Mouse (Mus musculus) CD8-positive naive resting alpha-beta T cell, adult 2 months (primary cell): Measurements from ENCODE around the gene Ccdc117.
"Not testable (repeated sequence)": the region's sequence is repeated elsewhere in the genome, so short reads cannot be mapped to it uniquely, and the experiment has no call there.

Experiments
- DNase-seq, 2 experiments: peaks; one replicate each; pipeline ENCODE4 v3.0.0; 2022; ENCODE audit warnings: low read depth in 2 of 2, low spot score in 2 of 2

Gene Ccdc117

GRCm38 (mm10) chr11:5510686-5511085 is 31.3 kb downstream of the Ccdc117 start:
- not testable (repeated sequence) for DNase-seq

GRCm38 (mm10) chr11:5510099-5510391 is 31.9 kb downstream of the Ccdc117 start:
- DNase-seq, result no peak

- no peak for DNase-seq
Measured at GRCm38 (mm10) chr11:5509215-5510098, 32.5 kb downstream of the Ccdc117 start.

- DNase-seq, result peak in 1 of 2 experiments; percentile 14
Measured at GRCm38 (mm10) chr11:5505856-5506575, 36.0 kb downstream of the Ccdc117 start.

DNA sequence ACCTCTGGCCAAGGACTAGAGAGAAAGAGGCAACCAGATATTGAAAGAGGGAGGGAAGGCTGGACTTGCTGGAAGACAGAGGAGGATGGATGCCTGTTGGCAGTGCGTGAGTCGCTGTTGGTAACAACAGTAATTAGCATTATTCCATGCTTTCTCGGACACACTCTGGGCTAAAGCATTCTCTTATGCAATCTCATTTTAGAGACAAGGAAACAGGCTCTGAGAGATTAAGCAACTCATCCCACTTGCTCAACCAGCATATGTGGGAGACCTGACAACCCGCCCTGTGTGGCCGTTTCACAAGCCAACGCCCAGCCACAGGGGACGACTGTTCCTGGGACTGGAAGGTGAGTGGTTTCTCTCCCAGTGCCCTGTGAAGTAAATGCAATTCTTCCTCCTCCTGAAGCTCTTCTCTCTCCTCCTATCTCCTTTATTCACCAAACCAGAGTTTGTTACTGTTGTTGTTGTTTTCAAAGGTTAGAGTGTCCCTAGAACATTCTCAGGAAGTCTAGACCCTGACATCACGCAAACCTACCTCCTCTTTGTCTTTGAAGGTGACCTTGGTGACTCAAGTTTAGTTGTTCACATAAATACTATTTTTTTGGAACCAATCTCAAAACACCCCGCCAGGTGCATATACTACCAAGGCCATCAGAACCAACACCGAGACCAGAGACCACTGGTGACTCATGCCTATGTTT is 39.5 kb downstream of the Ccdc117 start:
- DNase-seq, result no peak

DNA sequence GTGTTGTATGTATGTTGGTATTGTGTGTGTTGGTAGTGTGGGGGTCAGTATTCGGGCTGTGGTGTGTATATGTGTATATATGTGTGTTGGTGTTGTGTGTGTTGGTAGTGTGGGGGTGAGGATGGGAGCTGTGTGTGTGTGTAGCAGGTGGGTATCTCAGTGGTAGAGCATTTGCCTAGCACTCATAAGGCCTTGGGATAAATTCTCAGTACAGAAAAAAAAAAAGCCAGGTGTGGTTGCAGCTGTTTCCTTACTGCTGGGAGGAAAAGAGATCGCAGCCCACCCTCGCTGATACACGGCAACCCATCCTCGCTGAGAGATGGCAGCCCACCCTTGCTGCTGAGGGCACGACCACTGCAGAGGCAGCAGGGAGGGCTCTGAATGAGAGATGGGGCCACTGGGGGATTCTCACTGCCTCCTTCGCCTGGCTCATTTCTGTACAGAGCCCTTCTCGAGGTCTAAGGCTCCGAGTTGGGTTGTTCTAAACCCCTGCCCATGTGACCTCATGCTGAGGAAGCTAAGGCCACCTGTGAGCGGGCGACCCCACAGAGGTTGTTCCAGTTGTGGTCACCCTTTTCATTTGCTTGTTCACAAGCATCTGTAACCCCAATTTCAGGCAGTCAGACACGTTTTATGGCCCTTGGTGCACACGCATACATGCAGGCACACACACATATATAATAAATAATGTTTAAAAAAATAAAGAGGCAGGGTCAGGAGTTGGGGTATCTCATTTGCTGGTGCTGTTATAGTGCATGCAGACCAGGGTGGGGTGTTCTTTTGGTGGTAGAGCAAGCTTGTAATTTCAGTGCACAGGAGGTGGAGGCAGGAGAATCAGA is 40.9 kb downstream of the Ccdc117 start:
- no peak for DNase-seq

DNA sequence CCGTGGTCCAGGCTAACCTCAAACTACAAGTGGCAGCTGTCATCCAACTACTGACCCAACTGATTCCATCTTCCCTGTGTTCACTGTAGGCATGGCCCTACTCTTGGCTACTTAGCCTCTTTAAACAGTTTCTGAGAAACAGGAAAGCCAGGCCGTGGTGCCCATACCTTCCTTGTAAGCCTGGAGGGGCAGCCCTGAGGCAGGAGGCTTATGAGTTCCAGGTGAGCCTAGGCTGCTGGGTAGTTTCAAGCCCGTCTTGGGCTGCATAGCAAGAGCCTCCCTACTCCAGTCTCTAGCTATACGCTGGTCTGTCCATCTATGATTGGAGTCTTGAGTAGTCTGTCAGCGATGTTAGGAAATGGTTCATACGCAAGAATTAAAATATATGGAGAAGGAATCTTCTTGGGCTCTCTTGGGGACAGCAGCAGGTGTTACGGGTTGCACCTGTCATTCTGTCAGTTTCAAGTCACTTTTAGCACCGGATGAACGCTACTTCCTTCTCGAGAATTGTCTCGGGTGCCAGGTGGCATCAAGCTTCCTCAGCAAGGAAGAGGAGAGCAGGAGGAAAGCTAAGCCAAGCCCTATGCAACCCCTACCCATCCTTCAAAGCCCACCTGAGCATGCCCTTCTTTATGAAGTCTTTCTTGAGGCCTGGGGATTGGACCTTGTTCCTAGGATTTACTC is 41.9 kb downstream of the Ccdc117 start:
- DNase-seq, result no peak

DNA sequence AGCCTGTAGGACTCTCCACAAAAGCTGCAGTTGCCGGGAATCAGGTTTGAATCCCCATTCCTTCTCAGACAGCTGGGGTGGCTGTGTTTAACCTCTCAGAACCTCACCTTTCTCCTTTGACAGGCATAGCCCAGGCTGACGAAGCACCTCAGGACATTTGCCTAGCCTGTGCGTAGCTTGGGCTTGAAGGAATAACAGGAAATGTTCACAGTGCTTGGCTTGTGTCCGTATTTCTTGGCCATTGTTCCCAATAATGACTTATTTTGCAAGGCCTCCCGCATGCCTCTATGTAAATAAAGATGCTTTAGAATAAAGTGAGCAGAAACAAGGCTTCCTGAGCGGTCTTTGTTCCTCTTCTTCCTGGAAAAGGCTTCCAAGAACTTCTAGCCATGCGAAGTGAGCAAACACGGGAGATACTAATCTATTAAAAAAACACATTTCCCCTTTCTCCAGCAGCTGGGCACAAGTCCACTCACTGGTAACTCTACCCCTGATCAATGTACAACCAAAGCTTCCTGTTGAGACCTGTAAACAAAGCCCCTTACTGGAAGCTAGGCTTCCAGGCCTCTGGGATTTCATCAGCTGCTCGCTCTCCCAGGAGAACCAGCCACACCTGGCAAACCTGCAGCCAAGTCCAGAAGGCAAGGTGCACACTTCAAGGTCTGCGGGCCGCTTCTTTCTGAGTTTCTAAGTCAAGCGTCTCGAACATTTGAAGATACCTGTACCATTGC is 42.9 kb downstream of the Ccdc117 start:
- DNase-seq, result no peak

- DNase-seq, result no peak
Measured at GRCm38 (mm10) chr11:5498422-5498821, 43.6 kb downstream of the Ccdc117 start.

GRCm38 (mm10) chr11:5496559-5497248 is 45.3 kb downstream of the Ccdc117 start:
- no peak for DNase-seq

- DNase-seq, result no peak
Measured at GRCm38 (mm10) chr11:5495906-5496305, 46.1 kb downstream of the Ccdc117 start.

GRCm38 (mm10) chr11:5495286-5495832 is 46.6 kb downstream of the Ccdc117 start:
- DNase-seq, result no peak

GRCm38 (mm10) chr11:5493869-5494268 is 48.1 kb downstream of the Ccdc117 start:
- DNase-seq, result no peak

DNA sequence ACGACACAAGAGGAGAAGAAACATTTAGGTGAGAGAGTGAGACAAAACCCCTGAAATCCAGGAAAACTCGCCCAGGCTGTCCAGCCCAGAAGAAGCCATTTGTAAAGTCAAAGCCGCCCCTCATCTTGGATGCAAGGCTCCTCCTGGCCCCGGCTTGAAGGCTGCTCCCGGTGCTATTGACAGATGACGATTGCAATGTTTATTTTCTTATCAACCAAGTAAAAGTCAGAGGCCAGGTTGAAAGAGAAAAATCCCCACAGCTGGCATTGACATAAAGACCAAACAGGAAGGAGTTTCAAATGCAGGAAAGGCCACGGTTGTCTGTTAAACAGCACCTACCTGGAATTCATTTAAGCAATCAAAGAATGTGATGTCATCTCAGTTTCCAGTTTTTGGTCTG is 50.1 kb downstream of the Ccdc117 start:
- no peak for DNase-seq

DNA sequence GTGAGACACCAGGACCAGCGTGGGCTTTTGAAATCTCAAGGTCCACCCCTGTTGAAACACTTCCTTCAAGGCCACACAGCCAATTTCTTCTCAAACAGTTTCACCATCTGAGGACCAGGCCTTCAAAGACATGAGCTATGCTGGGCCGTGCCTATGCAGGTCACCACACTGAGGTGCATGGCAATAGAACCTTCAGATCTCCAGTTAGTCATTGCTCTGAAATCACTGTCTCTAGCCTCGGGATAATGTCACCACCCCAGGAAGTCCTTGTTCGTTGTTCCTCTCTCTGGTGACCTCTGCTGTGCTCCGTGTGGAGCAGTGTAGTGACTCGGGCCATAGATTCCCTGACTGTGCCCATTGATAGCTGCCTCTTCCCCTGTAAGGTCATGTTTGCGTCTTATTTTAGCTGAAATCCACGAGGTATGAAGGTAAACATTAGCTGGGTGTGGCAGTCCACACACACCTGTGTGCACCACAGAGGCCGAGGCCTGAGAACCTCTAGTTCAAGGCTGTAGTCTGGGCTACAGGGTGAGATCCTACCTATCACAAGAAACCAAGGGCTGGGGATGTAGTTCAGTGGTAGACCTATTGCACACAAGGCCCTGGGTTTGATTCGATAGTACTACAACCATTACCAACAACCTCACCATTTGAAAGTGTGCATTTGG is 50.9 kb downstream of the Ccdc117 start:
- DNase-seq, result no peak

- DNase-seq, result not testable (repeated sequence)
Measured at GRCm38 (mm10) chr11:5489433-5489832, 52.6 kb downstream of the Ccdc117 start.

GRCm38 (mm10) chr11:5485193-5486011 is 56.6 kb downstream of the Ccdc117 start:
- DNase-seq, result peak; percentile 74 to 84
